Mouse (Mus musculus) heart, embryonic 16.5 days (tissue): ENCODE data around the gene Mpp2. TPM values are rescaled to one million over a fixed set of nuclear protein-coding genes. Genes with fewer than 3 reads are reported as not detected.
A peak's percentile ranks its signal among the peaks of the same experiment; 100 is the strongest.

ENCODE experiments used
- ATAC-seq: fragments of 200-750 bp; cut with Nextera tagmentation; replicated peaks from 2 replicates; pipeline ENCODE4 v1.8.0; 2017; ENCODE audit warnings: moderate number of reproducible peaks; ENCODE audit not compliant: insufficient read depth, low FRiP score; ENCODE audit errors: extremely low read depth
- H3K27ac ChIP-seq: fragments of 300-500 bp; sonication (generic); 2 replicates; pipeline ENCODE4 v1.5.1; 2014; ENCODE audit warnings: mild to moderate bottlenecking, low read length, control low read depth, moderate library complexity
- H3K27me3 ChIP-seq: fragments of 300-500 bp; sonication (generic); 2 replicates; pipeline ENCODE4 v1.6.1; 2014; ENCODE audit warnings: low read length, mixed read lengths; ENCODE audit not compliant: control insufficient read depth, insufficient read depth
- H3K36me3 ChIP-seq: fragments of 300-500 bp; sonication (generic); 2 replicates; pipeline ENCODE4 v1.6.1; 2014; ENCODE audit not compliant: control insufficient read depth, insufficient read depth
- H3K4me1 ChIP-seq: fragments of 300-500 bp; sonication (generic); 2 replicates; pipeline ENCODE4 v1.6.1; 2014; ENCODE audit warnings: low read length, mixed read lengths; ENCODE audit not compliant: control insufficient read depth, insufficient read depth
- H3K4me2 ChIP-seq: fragments of 300-500 bp; sonication (generic); 2 replicates; pipeline ENCODE4 v1.6.1; 2014; ENCODE audit warnings: low read depth, mild to moderate bottlenecking, control low read depth, low read length
- H3K4me3 ChIP-seq: fragments of 300-500 bp; sonication (generic); 2 replicates; pipeline ENCODE4 v1.5.1; 2014; ENCODE audit warnings: mild to moderate bottlenecking, control low read depth, low read length
- H3K9ac ChIP-seq: fragments of 300-500 bp; sonication (generic); 2 replicates; pipeline ENCODE4 v1.6.1; 2014; ENCODE audit warnings: low read length, control low read depth
- H3K9me3 ChIP-seq: fragments of 300-500 bp; sonication (generic); replicated peaks from 2 replicates; pipeline ENCODE4 v1.6.1; 2016; ENCODE audit warnings: low read length; ENCODE audit not compliant: control insufficient read depth
- WGBS: fragments of 180-500 bp; shearing (Covaris S2); extraction: QIAGEN DNeasy Blood & Tissue Kit; methylation state at CpG from one replicate; pipeline ENCODE4 v1.1.7; 2014; 5-methylcytosine and 5-hydroxymethylcytosine counted together
- polyA plus RNA-seq: library from polyadenylated mRNA; unstranded; fragments of >200 nt; fragmentation: Nextera tagmentation; extraction: Ambion mirVana; gene quantifications from 2 replicates; pipeline ENCODE4 v1.2.1, GENCODE M21; 2015

Gene Mpp2
- polyA plus RNA-seq, 1 experiment from 2014 or later = 6.6 TPM

- WGBS = 6% methylated on average over 12 of the region's 12 CpGs
- Histone ChIP-seq H3K4me3 (peak overlapping the region; percentile 61), H3K27ac (no peak overlapping the region), H3K36me3 (no peaks in the 10 kb centered on the region), H3K4me2 (peak overlapping the region; percentile 97), H3K9ac (peak overlapping the region; percentile 13; the same call in 1 of the 2 replicates), H3K4me1 (peaks cover 6% of the 10 kb centered on the region; the same call in 1 of the 2 replicates), H3K27me3 (peaks cover 6% of the 10 kb centered on the region; the same call in 1 of the 2 replicates), H3K9me3 (no peaks in the 10 kb centered on the region)
- no peak for ATAC-seq
Observed at GRCm38 (mm10) chr11:102027361-102028017, 60.8 kb downstream of the Mpp2 start.

- peak overlapping the region; percentile 19; the same call in 1 of the 2 replicates for H3K27ac ChIP-seq
- under 1% methylated on average over 69 of the region's 73 CpGs for WGBS
- ATAC-seq = peak; percentile 87
- no peaks in the 10 kb centered on the region for H3K36me3 ChIP-seq
- peak overlapping the region; percentile 97 for H3K4me2 ChIP-seq
- H3K9ac ChIP-seq = peak overlapping the region; percentile 78
- peaks cover 6% of the 10 kb centered on the region; the same call in 1 of the 2 replicates for H3K4me1 ChIP-seq
- H3K9me3 ChIP-seq = no peaks in the 10 kb centered on the region
- peaks cover 6% of the 10 kb centered on the region; the same call in 1 of the 2 replicates for H3K27me3 ChIP-seq
- H3K4me3 ChIP-seq = peak overlapping the region; percentile 61
Observed at GRCm38 (mm10) chr11:102026694-102027360, 61.5 kb downstream of the Mpp2 start.

GRCm38 (mm10) chr11:102025991-102026660, 62.2 kb downstream of the Mpp2 start:
- H3K27me3 ChIP-seq = peaks cover 6% of the 10 kb centered on the region; the same call in 1 of the 2 replicates
- H3K9me3 ChIP-seq = no peaks in the 10 kb centered on the region
- WGBS = 6% methylated on average over 23 of the region's 23 CpGs
- H3K36me3 ChIP-seq = no peaks in the 10 kb centered on the region
- H3K4me3 ChIP-seq = peak overlapping the region; percentile 61
- H3K4me1 ChIP-seq = peaks cover 6% of the 10 kb centered on the region; the same call in 1 of the 2 replicates
- H3K4me2 ChIP-seq = peak overlapping the region; percentile 97
- no peak for ATAC-seq
- H3K9ac ChIP-seq = peak overlapping the region; percentile 78
- H3K27ac ChIP-seq = no peak overlapping the region

GRCm38 (mm10) chr11:102025354-102025753, 63.0 kb downstream of the Mpp2 start:
- peaks cover 6% of the 10 kb centered on the region; the same call in 1 of the 2 replicates for H3K4me1 ChIP-seq
- no peaks in the 10 kb centered on the region for H3K36me3 ChIP-seq
- H3K9me3 ChIP-seq = no peaks in the 10 kb centered on the region
- 58% methylated on average over 7 of the region's 7 CpGs for WGBS
- no peak overlapping the region for H3K9ac ChIP-seq
- H3K4me3 ChIP-seq = no peak overlapping the region
- H3K27me3 ChIP-seq = peaks cover 4% of the 10 kb centered on the region; the same call in 1 of the 2 replicates
- 0 out of 2 replicates have a peak overlapping the region, but pooled peaks have one; percentile 26 for H3K4me2 ChIP-seq
- H3K27ac ChIP-seq = no peak overlapping the region
- no peak for ATAC-seq

GRCm38 (mm10) chr11:102024875-102025274, 63.4 kb downstream of the Mpp2 start:
- ATAC-seq = no peak
- Histone ChIP-seq H3K9me3 (no peaks in the 10 kb centered on the region), H3K9ac (no peak overlapping the region), H3K4me1 (peaks cover 6% of the 10 kb centered on the region; the same call in 1 of the 2 replicates), H3K36me3 (no peaks in the 10 kb centered on the region), H3K27ac (no peak overlapping the region), H3K4me3 (no peak overlapping the region), H3K4me2 (no peak overlapping the region), H3K27me3 (peaks cover 4% of the 10 kb centered on the region; the same call in 1 of the 2 replicates)
- WGBS = 90% methylated on average over 4 of the region's 4 CpGs

- WGBS = 83% methylated on average over 6 of the region's 6 CpGs
- Histone ChIP-seq H3K4me3 (no peak overlapping the region), H3K36me3 (no peaks in the 10 kb centered on the region), H3K9ac (no peak overlapping the region), H3K4me2 (no peak overlapping the region), H3K9me3 (no peaks in the 10 kb centered on the region), H3K4me1 (peaks cover 6% of the 10 kb centered on the region; the same call in 1 of the 2 replicates), H3K27ac (no peak overlapping the region), H3K27me3 (peaks cover 4% of the 10 kb centered on the region; the same call in 1 of the 2 replicates)
- ATAC-seq = no peak
Observed at GRCm38 (mm10) chr11:102024084-102024758, 64.1 kb downstream of the Mpp2 start.

DNA sequence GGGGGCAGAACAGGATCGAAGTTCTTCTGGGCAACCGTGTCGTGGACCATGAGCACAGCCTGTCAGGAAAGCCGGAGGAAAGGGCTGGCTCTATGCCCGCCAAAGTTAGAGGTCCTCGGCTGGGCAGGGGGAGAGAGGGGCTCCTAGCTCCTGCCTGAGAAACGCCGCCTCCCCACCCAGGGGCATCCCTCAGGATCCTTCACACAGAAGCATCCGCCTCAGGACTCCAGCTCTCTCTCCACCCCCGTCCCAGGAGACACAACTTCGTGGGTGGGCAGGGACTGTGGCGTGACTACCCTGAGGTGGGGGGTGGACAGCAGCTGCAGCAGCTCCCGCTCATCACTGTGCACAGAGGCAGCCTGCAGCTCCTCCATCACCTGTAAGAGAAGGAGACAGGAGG, 64.9 kb downstream of the Mpp2 start:
- H3K27ac ChIP-seq = no peak overlapping the region
- whole genome bisulfite sequencing = 79% methylated on average over 13 of the region's 13 CpGs
- no peaks in the 10 kb centered on the region for H3K36me3 ChIP-seq

GRCm38 (mm10) chr11:102021196-102021595, 67.1 kb downstream of the Mpp2 start:
- H3K4me3 ChIP-seq = no peak overlapping the region
- H3K36me3 ChIP-seq = no peaks in the 10 kb centered on the region
- no peak overlapping the region for H3K4me2 ChIP-seq
- ATAC-seq = no peak
- H3K9ac ChIP-seq = no peak overlapping the region
- H3K9me3 ChIP-seq = 0 out of 2 replicates have a peak, but pooled peaks cover 3% of the 10 kb centered on the region
- 88% methylated on average over 5 of the region's 5 CpGs for WGBS
- no peak overlapping the region for H3K27ac ChIP-seq
- peaks cover under 1% of the 10 kb centered on the region; the same call in 1 of the 2 replicates for H3K4me1 ChIP-seq
- peaks cover 4% of the 10 kb centered on the region; the same call in 1 of the 2 replicates for H3K27me3 ChIP-seq

More for the DNA sequence above, 64.9 kb downstream of the Mpp2 start:
- no peak for ATAC-seq
- H3K4me2 ChIP-seq = no peak overlapping the region
- no peak overlapping the region for H3K9ac ChIP-seq
- H3K9me3 ChIP-seq = no peaks in the 10 kb centered on the region
- H3K4me3 ChIP-seq = no peak overlapping the region
- peaks cover 6% of the 10 kb centered on the region; the same call in 1 of the 2 replicates for H3K4me1 ChIP-seq
- H3K27me3 ChIP-seq = peaks cover 4% of the 10 kb centered on the region; the same call in 1 of the 2 replicates
